Comparison of ENCODE assay signal across 8 mouse cellular contexts in the genomic region with DNA sequence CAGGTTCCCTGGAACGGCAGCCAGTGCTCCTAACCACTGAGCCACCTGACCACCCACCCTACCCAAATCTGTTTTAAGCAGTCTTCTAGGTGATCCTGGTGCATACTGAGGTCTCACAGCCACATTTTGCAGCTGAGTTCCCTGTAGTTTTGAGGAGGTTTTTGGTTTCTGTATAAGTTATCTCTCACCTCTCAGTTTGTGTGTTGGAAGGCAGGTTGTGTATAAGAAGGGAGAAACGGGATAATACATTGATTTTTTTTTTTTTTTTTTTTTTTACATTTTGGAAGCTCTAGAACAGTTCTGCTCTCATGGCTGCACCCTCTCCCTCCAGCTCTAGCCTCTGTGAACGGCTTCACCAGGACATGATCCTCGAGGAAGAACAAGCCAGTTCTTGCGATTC. TPM values are rescaled to one million over a fixed set of nuclear protein-coding genes. Genes with fewer than 3 reads are reported as not detected.
A peak's percentile ranks its signal among the peaks of the same experiment; 100 is the strongest.
DNase-seq lines count a peak whose midpoint lies in the region; ATAC-seq and TF ChIP-seq lines count a peak whose summit lies in the region.

No protein-coding gene starts in this region.

- DNase-seq in lung, embryonic 14.5 days: no peak
- no peak for DNase-seq in lung, postnatal 25 days (ENCODE audit: low spot score)
- no peak for DNase-seq in limb, embryonic 10.5 days (ENCODE audit: low spot score)
- DNase-seq in urinary bladder, postnatal 4 days (ENCODE audit: low spot score in 2 of 2): no peak
- no peak for DNase-seq in adrenal gland, postnatal 10 days

- TF ChIP-seq POLR2A in olfactory bulb, adult 2 months (IDR thresholded peaks at IDR 0.05; ENCODE audit: insufficient read depth, low read depth, low read length): no peak

- peak overlapping the region; percentile 38 for H3K9ac ChIP-seq in lung, embryonic 14.5 days
- H3K9ac ChIP-seq in forebrain, embryonic 13.5 days: peak overlapping the region; percentile 96

- no peak for TF ChIP-seq CTCF in lung, embryonic 14.5 days (IDR thresholded peaks at IDR 0.05; ENCODE audit: low read depth)
- TF ChIP-seq CTCF in olfactory bulb, adult 2 months (IDR thresholded peaks at IDR 0.05; ENCODE audit: insufficient read depth, low read depth, low read length): no peak

- H3K27me3 ChIP-seq in lung, embryonic 14.5 days (ENCODE audit: insufficient read depth, low read length): no peaks in the 10 kb centered on the region
- H3K27me3 ChIP-seq in forebrain, embryonic 13.5 days: no peaks in the 10 kb centered on the region
- H3K27me3 ChIP-seq in limb, embryonic 10.5 days (ENCODE audit: low read depth, poor library complexity, severe bottlenecking): no peaks in the 10 kb centered on the region

- no peaks in the 10 kb centered on the region for H3K9me3 ChIP-seq in lung, embryonic 14.5 days (ENCODE audit: low read depth, low read length)
- H3K9me3 ChIP-seq in forebrain, embryonic 13.5 days (replicated peaks): no peaks in the 10 kb centered on the region
- H3K9me3 ChIP-seq in limb, embryonic 10.5 days (replicated peaks): no peaks in the 10 kb centered on the region

- H3K4me1 ChIP-seq in lung, embryonic 14.5 days (ENCODE audit: insufficient read depth): peaks cover 8% of the 10 kb centered on the region; the same call in 1 of the 2 replicates
- H3K4me1 ChIP-seq in forebrain, embryonic 13.5 days: peaks cover 23% of the 10 kb centered on the region
- peaks cover 13% of the 10 kb centered on the region for H3K4me1 ChIP-seq in limb, embryonic 10.5 days
- H3K4me1 ChIP-seq in olfactory bulb, adult 2 months (ENCODE audit: control insufficient read depth, insufficient read depth, low read length): peaks cover 5% of the 10 kb centered on the region; the same call in 1 of the 2 replicates

- peak overlapping the region; percentile 81 for H3K4me3 ChIP-seq in lung, embryonic 14.5 days (ENCODE audit: low read depth, low read length)
- H3K4me3 ChIP-seq in forebrain, embryonic 13.5 days: peak overlapping the region; percentile 91
- peak overlapping the region; percentile 82 for H3K4me3 ChIP-seq in limb, embryonic 10.5 days
- peak overlapping the region; percentile 45 for H3K4me3 ChIP-seq in olfactory bulb, adult 2 months (ENCODE audit: insufficient read depth, low read depth, low read length)

- no peak for ATAC-seq in lung, embryonic 14.5 days (ENCODE audit: insufficient read depth)
- ATAC-seq in forebrain, embryonic 13.5 days: no peak
- ATAC-seq in cerebellum, adult (ENCODE audit: insufficient number of reproducible peaks, low FRiP score, low TSS enrichment): no peak

- peak overlapping the region; percentile 69 for H3K4me2 ChIP-seq in lung, embryonic 14.5 days
- H3K4me2 ChIP-seq in forebrain, embryonic 13.5 days: peak overlapping the region; percentile 86

- peaks cover 36% of the 10 kb centered on the region for H3K36me3 ChIP-seq in lung, embryonic 14.5 days (ENCODE audit: insufficient read depth)
- H3K36me3 ChIP-seq in forebrain, embryonic 13.5 days (ENCODE audit: poor library complexity, severe bottlenecking): peaks cover 37% of the 10 kb centered on the region
- H3K36me3 ChIP-seq in limb, embryonic 10.5 days: peaks cover 41% of the 10 kb centered on the region

- 66% methylated on average over 5 of the region's 5 CpGs for WGBS in lung, embryonic 14.5 days
- 81% methylated on average over 5 of the region's 5 CpGs for WGBS in forebrain, embryonic 13.5 days
- WGBS in limb, embryonic 10.5 days: 84% methylated on average over 5 of the region's 5 CpGs
- WGBS in olfactory bulb, adult 2 months: 54% methylated on average over 5 of the region's 5 CpGs

- no peak overlapping the region for H3K27ac ChIP-seq in lung, embryonic 14.5 days (ENCODE audit: low read depth)
- no peak overlapping the region for H3K27ac ChIP-seq in forebrain, embryonic 13.5 days
- H3K27ac ChIP-seq in limb, embryonic 10.5 days: no peak overlapping the region
- no peak overlapping the region for H3K27ac ChIP-seq in olfactory bulb, adult 2 months (ENCODE audit: insufficient read depth, low read depth, low read length)

RNA-seq across cellular contexts. Expression of a gene that starts 2.1 kb away (rescaled TPM):
- polyA plus RNA-seq in lung, embryonic 14.5 days (2014; fragmentation: Nextera tagmentation; extraction: Ambion mirVana): 7.7 and 7.8 TPM in 2 replicates
- 14.2 and 14.8 TPM in 2 replicates for polyA plus RNA-seq in forebrain, embryonic 13.5 days (2015; fragmentation: Nextera tagmentation; extraction: Ambion mirVana)
- 5.2 and 7.1 TPM in 2 replicates for polyA plus RNA-seq in limb, embryonic 10.5 days (2016; fragmentation: Nextera tagmentation; extraction: Ambion mirVana)
- not detected in 2 replicates for polyA plus RNA-seq in olfactory bulb, adult 2 months (2012; ENCODE audit: insufficient read depth, insufficient read length, low replicate concordance, missing spikeins)
- 1 to 10 TPM; 3.0 to 4.8 TPM for total RNA-seq in adrenal gland, postnatal 10 days (2021)

RNA-seq across cellular contexts. Expression of a gene that starts 17.5 kb away (rescaled TPM):
- polyA plus RNA-seq in lung, embryonic 14.5 days (2014; fragmentation: Nextera tagmentation; extraction: Ambion mirVana): 14.3 and 14.5 TPM in 2 replicates
- 16.4 and 17.9 TPM in 2 replicates for polyA plus RNA-seq in forebrain, embryonic 13.5 days (2015; fragmentation: Nextera tagmentation; extraction: Ambion mirVana)
- polyA plus RNA-seq in limb, embryonic 10.5 days (2016; fragmentation: Nextera tagmentation; extraction: Ambion mirVana): 8.7 and 12.4 TPM in 2 replicates
- polyA plus RNA-seq in olfactory bulb, adult 2 months (2012; ENCODE audit: insufficient read depth, insufficient read length, low replicate concordance, missing spikeins): not detected in 2 replicates
- total RNA-seq in adrenal gland, postnatal 10 days (2021): 10 to 100 TPM; 13.9 to 14.2 TPM

RNA-seq across cellular contexts. Expression of a gene that starts 30.0 kb away (rescaled TPM):
- polyA plus RNA-seq in lung, embryonic 14.5 days (2014; fragmentation: Nextera tagmentation; extraction: Ambion mirVana): 13.5 and 14.0 TPM in 2 replicates
- polyA plus RNA-seq in forebrain, embryonic 13.5 days (2015; fragmentation: Nextera tagmentation; extraction: Ambion mirVana): 22.1 and 24.8 TPM in 2 replicates
- polyA plus RNA-seq in limb, embryonic 10.5 days (2016; fragmentation: Nextera tagmentation; extraction: Ambion mirVana): 15.2 and 16.7 TPM in 2 replicates
- not detected in 2 replicates for polyA plus RNA-seq in olfactory bulb, adult 2 months (2012; ENCODE audit: insufficient read depth, insufficient read length, low replicate concordance, missing spikeins)
- 10 to 100 TPM; 12.9 to 19.8 TPM for total RNA-seq in adrenal gland, postnatal 10 days (2021)

RNA-seq across cellular contexts. Expression of a gene that starts 59.1 kb away (rescaled TPM):
- polyA plus RNA-seq in lung, embryonic 14.5 days (2014; fragmentation: Nextera tagmentation; extraction: Ambion mirVana): 0.14 and 0.30 TPM in 2 replicates
- polyA plus RNA-seq in forebrain, embryonic 13.5 days (2015; fragmentation: Nextera tagmentation; extraction: Ambion mirVana): 0.16 and 0.21 TPM in 2 replicates
- polyA plus RNA-seq in limb, embryonic 10.5 days (2016; fragmentation: Nextera tagmentation; extraction: Ambion mirVana): 0.10 TPM in 1 of 2 replicates, not detected in the other
- polyA plus RNA-seq in olfactory bulb, adult 2 months (2012; ENCODE audit: insufficient read depth, insufficient read length, low replicate concordance, missing spikeins): not detected in 2 replicates
- total RNA-seq in adrenal gland, postnatal 10 days (2021): not detected
